Mouse (Mus musculus): ENCODE data around the gene E2f4. TPM values are rescaled to one million over a fixed set of nuclear protein-coding genes. Genes with fewer than 3 reads are reported as not detected.
A peak's percentile ranks its signal among the peaks of the same experiment; 100 is the strongest.

Gene E2f4
- polyA plus RNA-seq, 1 experiment from 2014 or later = 197 TPM

DNA sequence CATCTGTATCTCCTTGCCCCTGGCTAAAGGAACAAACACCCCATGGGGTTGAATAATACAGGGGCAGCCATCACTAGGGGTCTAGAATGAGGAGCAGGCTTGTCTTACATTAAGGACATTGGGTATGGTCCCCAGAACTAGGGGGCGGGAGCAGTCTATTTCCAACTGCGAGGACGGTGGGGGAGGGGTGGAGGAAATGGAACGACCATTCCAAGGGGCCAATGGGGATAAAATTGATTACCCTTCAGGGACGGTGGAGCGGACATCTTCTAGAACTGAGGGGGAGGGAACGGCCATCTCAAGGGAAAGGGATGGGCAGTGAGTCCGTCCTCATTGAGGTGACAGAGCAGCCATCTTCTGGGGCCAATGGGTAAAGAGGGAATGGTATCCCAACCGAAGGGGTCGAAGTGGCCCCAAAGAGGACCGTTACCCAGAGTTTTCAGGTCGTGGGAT, 28.2 kb downstream of the E2f4 start:
- Histone ChIP-seq H3K4me2 (peak overlapping the region; percentile 84), H3K9me3 (replicated peaks) (no peaks in the 10 kb centered on the region), H3K27me3 (no peaks in the 10 kb centered on the region), H3K27ac (replicated peaks) (peak overlapping the region; percentile 96), H3K4me1 (replicated peaks) (peaks cover 58% of the 10 kb centered on the region), H3K9ac (peak overlapping the region; percentile 81), H3K4me3 (replicated peaks) (peak overlapping the region; percentile 73), H3K36me3 (replicated peaks) (peaks cover 44% of the 10 kb centered on the region)
- WGBS (ENCODE audit: insufficient replicate concordance) = under 1% methylated on average over 12 of the region's 12 CpGs
- ATAC-seq (ENCODE audit: insufficient read depth) = peak; percentile 6

DNA sequence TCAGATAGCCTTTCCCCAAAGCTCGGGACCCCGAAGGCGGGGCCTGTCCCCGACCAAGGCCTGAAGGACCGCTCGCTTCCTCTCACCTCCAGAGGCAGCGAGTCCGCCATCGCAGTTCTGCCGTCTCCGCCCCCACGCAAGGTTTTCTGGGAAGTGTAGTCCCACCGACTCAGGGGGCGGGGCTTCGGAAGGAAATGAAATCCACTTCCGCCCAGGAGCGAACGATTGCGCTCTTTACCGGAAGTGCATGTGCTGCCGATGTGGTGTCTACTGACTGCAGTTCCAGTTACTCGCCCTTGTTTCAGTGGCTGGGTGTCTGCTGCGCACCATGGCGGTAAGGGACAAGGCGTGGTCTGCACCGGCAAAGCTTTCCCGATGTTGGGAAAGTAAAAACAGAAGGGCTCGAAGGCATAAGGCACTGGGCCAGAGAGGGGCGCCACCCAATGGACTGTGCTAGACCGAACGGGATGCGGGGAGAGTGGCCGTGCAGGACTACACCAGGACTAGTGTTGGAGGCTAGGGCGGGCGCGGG, 28.7 kb downstream of the E2f4 start, which contains the start of the genes Lrrc29 and Tmem208:
TSS of gene Lrrc29 (minus strand) at position 138 of the 532 bp plus-strand sequence.
TSS of gene Tmem208 (plus strand) at position 214 of the 532 bp plus-strand sequence.
- ATAC-seq (ENCODE audit: insufficient read depth) = peak; percentile 72

DNA sequence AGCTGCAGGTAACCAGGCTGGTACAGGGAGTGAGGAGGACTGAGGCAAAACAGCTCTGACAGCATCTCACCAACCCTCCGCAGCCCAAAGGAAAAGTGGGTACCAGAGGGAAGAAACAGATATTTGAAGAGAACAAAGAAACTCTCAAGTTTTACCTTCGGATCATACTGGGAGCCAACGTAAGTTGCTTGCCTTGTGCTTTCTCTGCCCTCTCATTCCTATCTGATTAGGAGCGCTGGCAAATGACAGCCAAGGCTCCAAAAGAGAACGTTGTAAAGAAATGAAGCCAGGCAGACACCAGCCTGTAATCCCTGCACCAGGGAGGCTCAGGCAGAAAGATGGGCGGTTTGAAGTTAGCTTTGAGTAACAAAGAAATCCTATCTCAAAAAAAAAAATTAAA, 29.5 kb downstream of the E2f4 start:
- Histone ChIP-seq H3K36me3 (replicated peaks) (peaks cover 53% of the 10 kb centered on the region), H3K9me3 (replicated peaks) (no peaks in the 10 kb centered on the region), H3K4me1 (replicated peaks) (peaks cover 49% of the 10 kb centered on the region), H3K9ac (peak overlapping the region; percentile 81), H3K4me3 (replicated peaks) (peak overlapping the region; percentile 73), H3K27ac (replicated peaks) (peak overlapping the region; percentile 96), H3K27me3 (no peaks in the 10 kb centered on the region), H3K4me2 (peak overlapping the region; percentile 80)
- WGBS (ENCODE audit: insufficient replicate concordance) = 18% methylated on average over 6 of the region's 6 CpGs
- ATAC-seq (ENCODE audit: insufficient read depth) = no peak

More for the DNA sequence above, 28.7 kb downstream of the E2f4 start, which contains the start of the genes Lrrc29 and Tmem208:
- Histone ChIP-seq H3K36me3 (replicated peaks) (peaks cover 48% of the 10 kb centered on the region), H3K27me3 (no peaks in the 10 kb centered on the region), H3K4me2 (peak within 1 kb of the TSS; percentile 84), H3K9ac (peak within 1 kb of the TSS; percentile 81), H3K4me1 (replicated peaks) (peaks cover 56% of the 10 kb centered on the region), H3K27ac (replicated peaks) (peak within 1 kb of the TSS; percentile 96), H3K4me3 (replicated peaks) (peak within 1 kb of the TSS; percentile 73), H3K9me3 (replicated peaks) (no peaks in the 10 kb centered on the region)
- WGBS (ENCODE audit: insufficient replicate concordance) = under 1% methylated on average over 36 of the region's 36 CpGs

DNA sequence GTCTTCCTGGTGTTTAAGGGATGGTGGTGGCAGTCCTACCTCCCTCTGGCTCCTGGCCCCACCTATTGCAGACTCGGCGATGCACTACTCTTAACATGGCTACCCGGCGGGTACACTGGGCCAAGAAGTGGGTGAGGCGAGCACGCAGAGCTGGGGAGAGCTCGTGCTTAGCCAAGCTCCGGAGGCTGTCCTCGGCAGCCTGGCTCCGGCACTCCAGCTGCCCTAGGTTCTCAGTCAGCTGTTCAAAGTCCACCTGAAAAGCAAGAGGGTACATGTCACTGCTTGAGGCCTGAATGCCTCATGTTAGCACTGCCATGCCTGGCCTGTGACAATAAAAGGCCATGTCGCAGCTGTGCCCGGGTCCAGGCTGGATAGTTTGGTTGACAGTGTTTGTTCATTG, 32.9 kb downstream of the E2f4 start:
- Histone ChIP-seq H3K4me1 (replicated peaks) (peaks cover 18% of the 10 kb centered on the region), H3K4me2 (no peak overlapping the region), H3K4me3 (replicated peaks) (no peak overlapping the region), H3K27ac (replicated peaks) (no peak overlapping the region), H3K36me3 (replicated peaks) (peaks cover 59% of the 10 kb centered on the region), H3K9ac (no peak overlapping the region), H3K9me3 (replicated peaks) (no peaks in the 10 kb centered on the region), H3K27me3 (no peaks in the 10 kb centered on the region)
- no peak for ATAC-seq (ENCODE audit: insufficient read depth)
- WGBS (ENCODE audit: insufficient replicate concordance) = 86% methylated on average over 12 of the region's 12 CpGs

DNA sequence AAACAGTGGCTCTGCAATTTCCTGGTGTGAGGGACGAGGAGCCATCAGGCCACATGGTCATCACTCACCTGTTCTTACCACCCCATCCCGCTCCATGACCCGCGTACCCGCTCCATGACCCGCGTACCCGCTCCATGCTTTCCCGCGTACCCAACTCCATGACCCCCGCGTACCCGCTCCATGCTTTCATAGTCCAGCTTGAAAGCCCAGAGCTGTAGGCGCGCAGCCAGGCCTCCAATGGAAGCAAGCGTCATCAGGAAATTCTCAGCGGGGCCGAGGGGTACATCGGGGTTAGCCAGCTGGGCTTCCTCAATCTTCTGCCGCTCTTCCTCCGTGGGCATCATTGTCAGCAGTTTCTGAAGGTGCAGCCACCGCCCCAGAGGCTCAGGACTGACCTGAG, 34.0 kb downstream of the E2f4 start:
- H3K36me3 ChIP-seq (replicated peaks) = peaks cover 68% of the 10 kb centered on the region
- no peaks in the 10 kb centered on the region for H3K27me3 ChIP-seq

DNA sequence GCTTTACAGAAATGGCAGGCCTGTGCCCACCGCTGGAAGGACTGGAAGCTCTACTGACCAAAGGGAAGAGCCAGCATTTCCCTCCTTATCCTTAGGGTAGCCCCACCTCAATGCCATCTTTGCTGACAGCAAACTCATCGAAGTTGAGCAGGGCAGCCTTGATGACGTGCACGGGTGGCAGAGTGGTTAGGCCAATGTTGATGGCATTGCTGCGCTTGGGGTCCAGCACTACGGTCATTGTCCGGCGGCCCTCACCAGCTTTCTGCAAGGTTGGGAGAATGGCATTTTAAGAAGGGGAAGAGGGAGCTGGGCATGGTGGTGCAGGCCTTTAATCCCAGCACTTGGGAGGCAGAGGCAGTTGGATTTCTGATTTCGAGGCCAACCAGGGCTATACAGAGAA, 34.5 kb downstream of the E2f4 start:
- H3K36me3 ChIP-seq (replicated peaks) = peaks cover 72% of the 10 kb centered on the region

More for the DNA sequence above, 34.0 kb downstream of the E2f4 start:
- Histone ChIP-seq H3K9me3 (replicated peaks) (no peaks in the 10 kb centered on the region), H3K4me1 (replicated peaks) (peaks cover 14% of the 10 kb centered on the region), H3K4me2 (no peak overlapping the region), H3K27ac (replicated peaks) (no peak overlapping the region), H3K4me3 (replicated peaks) (no peak overlapping the region), H3K9ac (no peak overlapping the region)
- no peak for ATAC-seq (ENCODE audit: insufficient read depth)
- WGBS (ENCODE audit: insufficient replicate concordance) = 92% methylated on average over 22 of the region's 22 CpGs

DNA sequence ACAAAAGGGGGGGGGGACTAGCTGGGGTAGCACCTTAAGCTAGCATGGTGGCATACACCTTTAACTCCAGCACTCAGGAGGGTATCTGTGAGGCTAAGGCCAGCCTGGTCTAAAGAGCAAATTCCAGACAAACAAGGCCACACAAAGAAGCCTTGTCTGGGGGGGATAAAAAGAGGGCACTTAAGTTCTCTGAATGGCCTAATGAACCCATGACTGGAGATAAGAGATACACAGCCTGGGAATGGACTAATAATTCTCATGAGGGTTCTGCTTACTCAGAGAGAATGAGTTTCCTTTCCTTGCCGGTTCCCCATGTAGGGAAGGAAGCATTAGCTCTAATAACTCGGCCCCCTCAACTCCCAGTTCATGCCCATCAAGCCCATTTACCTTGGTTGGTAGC, 35.1 kb downstream of the E2f4 start:
- H3K9me3 ChIP-seq (replicated peaks) = no peaks in the 10 kb centered on the region
- no peak overlapping the region for H3K27ac ChIP-seq (replicated peaks)
- H3K36me3 ChIP-seq (replicated peaks) = peaks cover 69% of the 10 kb centered on the region
- H3K4me1 ChIP-seq (replicated peaks) = peaks cover 5% of the 10 kb centered on the region
- H3K27me3 ChIP-seq = no peaks in the 10 kb centered on the region
- WGBS (ENCODE audit: insufficient replicate concordance) = 67% methylated on average over 2 of the region's 2 CpGs
- no peak overlapping the region for H3K9ac ChIP-seq
- H3K4me3 ChIP-seq (replicated peaks) = no peak overlapping the region
- no peak for ATAC-seq (ENCODE audit: insufficient read depth)
- H3K4me2 ChIP-seq = no peak overlapping the region

More for the DNA sequence above, 34.5 kb downstream of the E2f4 start:
- Histone ChIP-seq H3K9ac (no peak overlapping the region), H3K4me3 (replicated peaks) (no peak overlapping the region), H3K4me1 (replicated peaks) (peaks cover 11% of the 10 kb centered on the region), H3K4me2 (no peak overlapping the region), H3K9me3 (replicated peaks) (no peaks in the 10 kb centered on the region), H3K27me3 (no peaks in the 10 kb centered on the region), H3K27ac (replicated peaks) (no peak overlapping the region)
- 90% methylated on average over 9 of the region's 9 CpGs for WGBS (ENCODE audit: insufficient replicate concordance)
- ATAC-seq (ENCODE audit: insufficient read depth) = no peak

DNA sequence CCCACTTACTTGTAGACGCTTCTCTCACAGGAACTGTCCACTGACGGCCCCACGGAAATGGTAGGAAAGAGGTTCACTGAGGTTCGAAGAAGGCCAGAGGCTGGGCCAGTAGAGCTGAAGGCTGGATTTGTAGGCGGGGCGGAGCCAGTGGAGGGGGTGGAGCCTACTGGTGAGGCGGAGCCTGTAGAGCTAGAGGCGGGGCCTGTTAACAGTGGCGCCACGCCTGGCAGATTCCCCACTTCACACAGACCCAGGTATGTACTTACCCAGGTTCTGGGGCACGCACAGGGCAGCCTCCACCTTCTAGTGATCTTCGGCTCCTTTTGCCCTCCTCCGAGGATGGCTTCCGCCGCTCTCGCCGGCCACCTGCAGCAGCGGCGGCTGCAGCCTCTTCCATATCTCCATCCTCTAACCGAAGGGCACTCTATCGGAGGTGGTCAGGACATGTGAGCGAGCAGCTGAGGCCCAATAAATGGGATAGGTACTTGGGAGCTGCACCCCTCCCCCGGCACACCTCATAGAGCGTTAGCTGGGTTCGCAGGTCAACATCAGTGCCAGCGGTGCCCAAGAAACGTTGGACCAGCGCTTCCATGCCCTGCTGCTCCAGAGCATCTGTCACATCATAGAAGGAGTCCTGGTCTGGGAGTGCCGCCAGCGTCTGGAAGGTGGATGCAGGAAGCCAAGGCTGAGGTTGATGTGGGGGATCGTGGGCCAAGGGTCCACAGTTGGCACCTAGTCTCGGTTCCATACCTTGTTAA, 39.1 kb downstream of the E2f4 start:
- no peak overlapping the region for H3K27ac ChIP-seq (replicated peaks)
- no peaks in the 10 kb centered on the region for H3K27me3 ChIP-seq
- 83% methylated on average over 32 of the region's 32 CpGs for WGBS (ENCODE audit: insufficient replicate concordance)
- H3K4me1 ChIP-seq (replicated peaks) = peaks cover 28% of the 10 kb centered on the region
- H3K9ac ChIP-seq = no peak overlapping the region
- H3K36me3 ChIP-seq (replicated peaks) = peaks cover 31% of the 10 kb centered on the region
- no peak for ATAC-seq (ENCODE audit: insufficient read depth)
- H3K4me2 ChIP-seq = no peak overlapping the region
- H3K9me3 ChIP-seq (replicated peaks) = no peaks in the 10 kb centered on the region
- no peak overlapping the region for H3K4me3 ChIP-seq (replicated peaks)

DNA sequence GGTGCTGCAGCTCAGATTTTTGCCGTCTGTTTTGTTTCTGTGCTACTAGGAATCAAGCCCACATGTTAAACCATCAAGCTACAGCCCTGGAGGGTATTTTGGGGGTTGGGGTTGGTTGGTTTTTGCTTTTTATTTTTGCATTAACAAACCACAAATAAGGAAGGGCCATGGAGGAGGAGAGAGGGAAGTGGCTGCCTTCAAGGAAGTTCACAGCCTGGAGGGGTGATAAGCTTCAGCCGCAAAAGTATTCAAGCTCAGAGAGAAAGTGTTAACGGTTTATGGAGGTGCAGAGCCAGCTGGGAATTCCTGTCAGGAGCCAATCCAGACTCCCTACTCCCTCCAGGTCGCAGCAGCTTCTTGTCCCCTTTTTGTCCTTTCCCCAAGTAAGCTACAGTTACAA, 41.5 kb downstream of the E2f4 start:
- Histone ChIP-seq H3K27ac (replicated peaks) (peak overlapping the region; percentile 5), H3K9ac (no peak overlapping the region), H3K27me3 (no peaks in the 10 kb centered on the region), H3K4me2 (peak overlapping the region; percentile 25; the same call in 1 of the 2 replicates), H3K4me1 (replicated peaks) (peaks cover 39% of the 10 kb centered on the region), H3K4me3 (replicated peaks) (no peak overlapping the region), H3K36me3 (replicated peaks) (peaks cover 16% of the 10 kb centered on the region), H3K9me3 (replicated peaks) (no peaks in the 10 kb centered on the region)
- no peak for ATAC-seq (ENCODE audit: insufficient read depth)
- 8% methylated on average over 4 of the region's 4 CpGs for WGBS (ENCODE audit: insufficient replicate concordance)

DNA sequence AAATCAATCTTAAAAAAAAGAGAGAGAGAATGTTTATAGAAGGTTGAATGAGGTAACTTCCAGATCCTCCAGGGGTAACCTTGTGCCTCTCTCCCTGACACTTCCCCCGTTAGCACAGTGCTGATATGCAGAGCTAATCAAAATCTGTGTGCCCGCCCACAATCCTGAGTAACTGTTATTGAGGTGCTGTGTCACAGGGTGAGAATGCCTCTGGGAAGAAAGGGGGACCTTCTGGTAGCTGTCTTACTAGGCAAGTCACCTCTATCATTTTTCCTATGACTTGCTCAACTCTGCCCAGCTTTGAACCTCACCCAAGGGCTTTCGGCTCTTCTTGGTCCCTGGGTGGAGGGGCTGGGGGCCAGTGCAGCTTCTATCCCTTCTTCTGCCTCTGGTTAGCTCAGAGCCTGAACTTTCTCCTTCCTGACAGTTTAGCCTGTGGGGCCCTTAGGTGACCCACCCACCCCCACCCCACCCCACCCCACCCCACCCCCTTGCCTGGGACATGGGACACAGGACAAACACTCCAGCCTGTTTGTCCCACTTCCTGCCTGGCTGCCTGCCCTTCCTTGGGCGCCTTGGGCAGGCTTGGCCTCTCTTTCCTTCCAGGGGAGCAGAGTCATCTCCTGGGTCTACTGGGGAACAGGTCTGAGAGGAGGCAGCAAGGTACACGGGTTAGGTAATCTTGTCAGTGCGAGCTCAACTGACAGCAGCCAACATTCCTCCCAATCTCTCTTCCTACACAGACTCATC, 42.6 kb downstream of the E2f4 start:
- ATAC-seq (ENCODE audit: insufficient read depth) = peak; percentile 46; the same call in 1 of the 2 replicates
- H3K27ac ChIP-seq (replicated peaks) = no peak overlapping the region
- H3K27me3 ChIP-seq = peaks cover 5% of the 10 kb centered on the region; the same call in 1 of the 2 replicates
- no peaks in the 10 kb centered on the region for H3K9me3 ChIP-seq (replicated peaks)
- H3K9ac ChIP-seq = no peak overlapping the region
- H3K4me3 ChIP-seq (replicated peaks) = no peak overlapping the region
- peaks cover 13% of the 10 kb centered on the region for H3K36me3 ChIP-seq (replicated peaks)
- 36% methylated on average over 6 of the region's 6 CpGs for WGBS (ENCODE audit: insufficient replicate concordance)
- no peak overlapping the region for H3K4me2 ChIP-seq
- H3K4me1 ChIP-seq (replicated peaks) = peaks cover 48% of the 10 kb centered on the region

DNA sequence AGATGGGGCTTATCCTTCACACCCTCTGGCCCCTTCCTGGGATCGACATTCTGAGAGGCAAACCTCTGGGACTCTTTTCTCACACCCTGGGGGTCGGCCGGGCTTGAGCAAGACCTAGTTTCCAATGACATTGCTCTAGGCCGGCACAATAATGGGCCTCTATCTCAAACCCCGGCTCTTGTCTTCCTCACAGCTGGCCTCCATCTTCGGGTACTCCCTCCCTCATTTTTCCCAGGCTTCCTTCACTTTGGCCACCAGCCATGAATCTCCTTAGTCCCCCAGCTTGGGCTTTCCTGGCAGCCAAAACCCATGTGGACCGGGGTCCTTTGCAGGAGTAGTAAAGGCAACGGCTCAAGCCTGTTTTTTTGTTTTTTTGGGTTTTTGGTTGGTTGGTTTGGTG, 43.9 kb downstream of the E2f4 start:
- H3K9me3 ChIP-seq (replicated peaks) = no peaks in the 10 kb centered on the region
- H3K27me3 ChIP-seq = peaks cover 19% of the 10 kb centered on the region
- 57% methylated on average over 8 of the region's 8 CpGs for WGBS (ENCODE audit: insufficient replicate concordance)
- peaks cover 60% of the 10 kb centered on the region for H3K4me1 ChIP-seq (replicated peaks)
- 0 out of 2 replicates have a peak overlapping the region, but pooled peaks have one; percentile 2 for H3K27ac ChIP-seq (replicated peaks)
- no peak overlapping the region for H3K4me2 ChIP-seq
- no peak overlapping the region for H3K4me3 ChIP-seq (replicated peaks)
- peaks cover 4% of the 10 kb centered on the region; the same call in 1 of the 2 replicates for H3K36me3 ChIP-seq (replicated peaks)
- H3K9ac ChIP-seq = no peak overlapping the region
- ATAC-seq (ENCODE audit: insufficient read depth) = no peak
